In genomic region chr2:148375326-148376150, GRCm38 (mm10) we compare ENCODE assay signal across 8 mouse cellular contexts. TPM values are rescaled to one million over a fixed set of nuclear protein-coding genes. Genes with fewer than 3 reads are reported as not detected.
DNase-seq lines count a peak whose midpoint lies in the region; ATAC-seq and TF ChIP-seq lines count a peak whose summit lies in the region.

No protein-coding gene starts in this region.

- peak; percentile 69 for DNase-seq in gastrocnemius, adult 2 months
- no peak for DNase-seq in gastrocnemius, adult 8-10 months (ENCODE audit: low spot score in 2 of 2)
- peak; percentile 34 for DNase-seq in urinary bladder, postnatal 25 days (ENCODE audit: low spot score)
- no peak for DNase-seq in urinary bladder, postnatal 4 days (ENCODE audit: low spot score in 2 of 2)
- peak; percentile 42 to 44 for DNase-seq in lung, adult 18-20 months
- peak; percentile 44 to 63 for DNase-seq in spleen, postnatal 14 days (ENCODE audit: low spot score in 2 of 2)
- no peak for DNase-seq in cerebellum, adult 9-11 months

- H3K27ac ChIP-seq in gastrocnemius, adult 2 months = no peak overlapping the region

- peak; percentile 77 for TF ChIP-seq CTCF in gastrocnemius, adult 2 months (IDR thresholded peaks at IDR 0.05)

- peak; percentile 74 for ATAC-seq in granulocyte monocyte progenitor cell, adult 5-6 weeks (replicated peaks; ENCODE audit: poor library complexity, severe bottlenecking)

- H3K4me3 ChIP-seq in gastrocnemius, adult 2 months = peak overlapping the region; percentile 16; the same call in 1 of the 2 replicates

- intact Hi-C loops in gastrocnemius, adult 2 months (cut with DNase I) = loop anchor here (10.0 kb wide), 1 partner anchor 199 kb away; no protein-coding TSS in a partner anchor

RNA-seq across cellular contexts. Expression of gene Sstr4, which starts 19.6 kb away (rescaled TPM):
- under 1 TPM; 0.28 to 0.47 TPM for total RNA-seq in gastrocnemius, adult 2 months (2021)
- total RNA-seq in gastrocnemius, adult 8-10 months (2022) = under 1 TPM in 2 of 4 experiments, not detected in 2; 0.22 to 0.27 TPM
- not detected in 2 replicates for total RNA-seq in granulocyte monocyte progenitor cell, adult 5-6 weeks (2014; fragmentation: Nextera tagmentation)
- total RNA-seq in granulocyte monocyte progenitor cell, adult 5-6 weeks (2017) = not detected in 2 replicates

RNA-seq across cellular contexts. Expression of gene Thbd, which starts 32.5 kb away (rescaled TPM):
- 10 to 100 TPM; 13.0 to 24.0 TPM for total RNA-seq in gastrocnemius, adult 2 months (2021)
- total RNA-seq in gastrocnemius, adult 8-10 months (2022) = 10 to 100 TPM in 3 of 4 experiments, 1 to 10 TPM in 1; 9.0 to 14.9 (median 10.6) TPM
- total RNA-seq in granulocyte monocyte progenitor cell, adult 5-6 weeks (2014; fragmentation: Nextera tagmentation) = 9.7 and 14.6 TPM in 2 replicates
- 11.8 and 13.0 TPM in 2 replicates for total RNA-seq in granulocyte monocyte progenitor cell, adult 5-6 weeks (2017)

Comparison
In these comparisons a context has a peak if more than half of its experiments do, and no peak if none do; other contexts are left out.
1. DNase-seq: peak in gastrocnemius, adult 2 months (single experiment), urinary bladder, postnatal 25 days (single experiment), lung, adult 18-20 months (2 of 2) and spleen, postnatal 14 days (2 of 2); none in gastrocnemius, adult 8-10 months (0 of 2), urinary bladder, postnatal 4 days (0 of 2) and cerebellum, adult 9-11 months (single experiment).